Mouse (Mus musculus) MEL (cell line): ENCODE data around the gene Ptprf.

Source experiments
- EP300 ChIP-seq, 2 experiments: IDR thresholded peaks; 2 replicates each; pipeline ENCODE4 v1.6.1; 2011; ENCODE audit warnings: improper control_type of control experiment in 2 of 2, low read length in 2 of 2, low read depth in 1 of 2, mild to moderate bottlenecking in 1 of 2
- MEF2A ChIP-seq: IDR thresholded peaks from 2 replicates; pipeline ENCODE4 v1.6.1; 2014; ENCODE audit warnings: low read depth, mild to moderate bottlenecking, inconsistent platforms, low read length, improper control_type of control experiment; ENCODE audit not compliant: poor library complexity, insufficient replicate concordance, severe bottlenecking; ENCODE audit errors: extremely low read depth
- POLR2A ChIP-seq, 2 experiments: IDR thresholded peaks; 2 replicates each; pipeline ENCODE4 v1.6.1; 2011 to 2012; ENCODE audit warnings: low read length in 2 of 2, mild to moderate bottlenecking in 2 of 2, control low read depth in 1 of 2, improper control_type of control experiment in 1 of 2, low read depth in 1 of 2, moderate library complexity in 1 of 2; ENCODE audit not compliant: control insufficient read depth in 1 of 2, insufficient read depth in 1 of 2, poor library complexity in 1 of 2
- USF1 ChIP-seq: IDR thresholded peaks from 2 replicates; pipeline ENCODE4 v1.6.1; 2014; ENCODE audit warnings: low read depth, mild to moderate bottlenecking, inconsistent platforms, low read length, improper control_type of control experiment, moderate library complexity

DNA sequence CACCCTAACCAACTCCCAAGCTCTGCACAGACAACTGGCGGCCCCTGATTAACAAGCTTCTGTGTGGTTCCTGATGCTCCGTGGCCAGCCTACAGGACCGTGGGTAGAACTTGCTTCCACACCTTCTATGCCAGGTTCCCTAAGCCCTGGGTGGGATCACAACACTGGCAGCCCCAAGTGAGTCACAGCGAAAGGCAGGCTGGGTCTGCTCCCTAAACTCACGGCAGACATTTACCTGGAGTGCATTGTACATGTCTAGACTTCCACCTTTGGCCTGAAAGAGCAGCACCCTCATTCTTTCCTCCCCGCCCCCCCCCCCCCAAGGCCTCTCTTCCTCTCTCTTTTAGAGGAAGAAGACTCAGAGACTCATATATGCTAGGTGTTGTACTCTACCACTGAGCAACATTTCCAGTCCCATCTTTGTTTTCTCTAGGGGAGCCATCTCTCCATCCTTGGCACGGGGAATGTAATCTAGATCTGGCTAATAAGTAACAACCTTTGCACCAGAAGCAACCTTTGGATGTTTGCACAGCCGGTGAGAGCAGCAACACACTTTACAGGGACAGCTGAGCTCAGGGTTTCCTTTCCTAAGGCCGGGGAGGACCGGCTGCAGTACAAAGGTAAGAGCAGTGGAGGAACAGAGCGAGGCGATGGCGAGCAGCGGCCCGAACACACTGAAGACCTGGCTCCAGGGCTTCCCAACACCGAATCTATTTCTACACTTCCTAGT, 51.1 kb downstream of the Ptprf start:
- no peak for TF ChIP-seq MEF2A
- TF ChIP-seq POLR2A (IDR thresholded peaks at IDR 0.05; ENCODE audit: control insufficient read depth in 1 of 2, insufficient read depth in 1 of 2, low read depth in 1 of 2, low read length in 2 of 2, poor library complexity in 1 of 2) = no peak
- TF ChIP-seq EP300 (IDR thresholded peaks at IDR 0.05; ENCODE audit: low read depth in 1 of 2, low read length in 2 of 2) = no peak
- no peak for TF ChIP-seq USF1
